Comparison of ENCODE assay signal across 34 mouse cellular contexts in the genomic region with DNA sequence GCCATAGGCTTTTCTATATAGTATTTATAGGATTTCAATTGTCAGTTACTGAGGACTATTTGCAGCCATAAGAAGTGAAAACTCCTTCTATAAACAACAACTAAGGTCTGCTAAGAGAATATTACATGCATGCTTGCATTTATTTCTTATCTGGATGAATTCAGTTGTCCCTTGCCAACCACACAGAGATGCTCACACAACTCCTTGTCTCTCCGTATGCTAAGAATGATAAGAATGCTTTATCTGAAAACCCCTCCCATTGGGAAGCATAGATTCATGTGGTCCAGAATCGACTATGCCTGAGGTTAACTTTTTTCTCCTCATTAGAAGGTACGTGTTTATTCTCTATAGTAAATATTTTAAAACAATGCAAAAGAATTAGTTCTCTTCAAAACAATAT.
"Had no signal": no experiment of that assay in that cellular context is flagged by ENCODE, and none has a peak within 500 bp of the region (broad histone marks: within the 10 kb centered on the region; RNA-seq: fewer than 3 reads in every experiment).

No protein-coding gene starts in this region.

- H3K4me3 ChIP-seq: heart, embryonic 12.5 days; heart, embryonic 13.5 days; heart, embryonic 15.5 days; hindbrain, embryonic 10.5 days; hindbrain, embryonic 12.5 days; hindbrain, embryonic 13.5 days; hindbrain, embryonic 15.5 days; intestine, embryonic 15.5 days; kidney, embryonic 15.5 days; layer of hippocampus, adult 2 months; left cerebral cortex, adult 2 months had no signal

- H3K4me1 ChIP-seq: heart, embryonic 12.5 days; heart, embryonic 13.5 days; heart, embryonic 15.5 days; hindbrain, embryonic 10.5 days; hindbrain, embryonic 12.5 days; hindbrain, embryonic 13.5 days; hindbrain, embryonic 15.5 days; intestine, embryonic 15.5 days; kidney, embryonic 15.5 days had no signal

- H3K27me3 ChIP-seq: heart, embryonic 12.5 days; heart, embryonic 13.5 days; heart, embryonic 15.5 days; hindbrain, embryonic 12.5 days; hindbrain, embryonic 13.5 days; hindbrain, embryonic 15.5 days; intestine, embryonic 15.5 days; kidney, embryonic 15.5 days had no signal

- DNase-seq: heart, postnatal 10 days; heart, postnatal 14 days; heart, postnatal 36 days; heart, postnatal 4 days; kidney, adult 11 months; kidney, adult 18-20 months; kidney, adult 2 months; kidney, adult 8-10 months; kidney, adult 9 months; kidney, postnatal 10 days; kidney, postnatal 14 days; kidney, postnatal 25 days; kidney, postnatal 36 days; kidney, postnatal 4 days; layer of hippocampus, adult 9-11 months; layer of hippocampus, postnatal 36 days had no signal

- H3K9me3 ChIP-seq: heart, embryonic 12.5 days; heart, embryonic 13.5 days; heart, embryonic 15.5 days; hindbrain, embryonic 10.5 days; hindbrain, embryonic 12.5 days; hindbrain, embryonic 13.5 days; hindbrain, embryonic 15.5 days; intestine, embryonic 15.5 days; kidney, embryonic 15.5 days had no signal

- ATAC-seq: hindbrain, embryonic 16.5 days; hindbrain, postnatal 0 days; inflammation-experienced regulatory T-cells, adult 6 months; intestine, embryonic 15.5 days; intestine, embryonic 16.5 days; intestine, postnatal 0 days had no signal

- H3K36me3 ChIP-seq: heart, embryonic 12.5 days; heart, embryonic 13.5 days; heart, embryonic 15.5 days; hindbrain, embryonic 10.5 days; hindbrain, embryonic 12.5 days; hindbrain, embryonic 13.5 days; hindbrain, embryonic 15.5 days; intestine, embryonic 15.5 days; kidney, embryonic 15.5 days had no signal

- H3K27ac ChIP-seq: heart, embryonic 13.5 days; heart, embryonic 15.5 days; hindbrain, embryonic 10.5 days; hindbrain, embryonic 12.5 days; hindbrain, embryonic 13.5 days; hindbrain, embryonic 14.5 days; hindbrain, embryonic 15.5 days; hindbrain, postnatal 0 days; intestine, embryonic 15.5 days; kidney, embryonic 15.5 days; kidney, postnatal 0 days; layer of hippocampus, adult 2 months; left cerebral cortex, adult 2 months had no signal

- H3K9ac ChIP-seq: heart, embryonic 12.5 days; heart, embryonic 13.5 days; heart, embryonic 15.5 days; hindbrain, embryonic 12.5 days; hindbrain, embryonic 13.5 days; hindbrain, embryonic 14.5 days; hindbrain, embryonic 15.5 days; intestine, embryonic 15.5 days; kidney, embryonic 15.5 days had no signal
